Mouse (Mus musculus) erythroblast, embryonic 14.5 days (primary cell): ENCODE results near the gene Junb.

ENCODE experiments used
- GATA1 ChIP-seq: IDR thresholded peaks from 2 replicates; pipeline ENCODE4 v1.6.1; 2012; ENCODE audit warnings: low read length, inconsistent platforms, mixed read lengths
- TAL1 ChIP-seq: IDR thresholded peaks from 3 replicates; pipeline ENCODE4 v1.6.1; 2012; ENCODE audit warnings: low read length, inconsistent platforms, mixed read lengths

DNA sequence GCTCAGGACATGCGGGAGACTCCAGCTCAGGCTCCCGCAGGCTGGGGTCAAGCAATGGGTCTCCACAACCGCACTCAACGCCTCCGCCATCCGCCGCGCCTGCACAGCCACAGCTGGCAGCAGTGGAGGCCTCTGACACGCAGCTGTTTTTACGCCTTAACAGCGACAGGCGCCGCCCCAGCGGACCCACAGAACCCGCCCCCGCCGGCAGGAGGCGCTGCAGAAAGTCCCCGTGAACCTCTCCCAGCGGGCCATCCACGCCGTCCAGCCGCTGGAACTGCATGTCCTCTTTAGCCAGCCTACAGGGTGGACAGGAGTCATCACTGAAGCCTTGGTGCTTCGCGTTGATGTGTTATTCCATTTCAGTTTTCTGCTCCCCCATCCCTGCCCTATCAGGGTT, 29.2 kb upstream of the Junb start:
- TF ChIP-seq GATA1 (no peak), TAL1 (no peak)
